Mouse (Mus musculus) bone marrow macrophage, adult 2 months (primary cell): ENCODE measurements around the gene Prodh2. TPM values are rescaled to one million over a fixed set of nuclear protein-coding genes. Genes with fewer than 3 reads are reported as not detected.

ENCODE experiments used
- H3K27ac ChIP-seq: 2 replicates; pipeline ENCODE4 v1.5.1; 2012; ENCODE audit warnings: low read depth, low read length; ENCODE audit not compliant: insufficient read depth
- H3K4me1 ChIP-seq: 2 replicates; pipeline ENCODE4 v1.6.1; 2012; ENCODE audit warnings: low read length; ENCODE audit not compliant: control insufficient read depth, insufficient read depth
- H3K4me3 ChIP-seq: 2 replicates; pipeline ENCODE4 v1.5.1; 2012; ENCODE audit warnings: mild to moderate bottlenecking, low read length, moderate library complexity; ENCODE audit not compliant: insufficient read depth
- CTCF ChIP-seq: IDR thresholded peaks from 2 replicates; pipeline ENCODE4 v1.5.1; 2012; ENCODE audit warnings: low read depth, mild to moderate bottlenecking, low read length, moderate library complexity
- POLR2A ChIP-seq: IDR thresholded peaks from 2 replicates; pipeline ENCODE4 v1.6.1; 2012; ENCODE audit warnings: mild to moderate bottlenecking, low read depth, low read length, borderline replicate concordance
- polyA plus RNA-seq: library from polyadenylated mRNA; stranded (reverse); fragments of >200 nt; gene quantifications from 2 replicates; pipeline ENCODE4 v1.2.4, GENCODE M21; 2012; ENCODE audit not compliant: missing spikeins, insufficient read depth, insufficient read length

Gene Prodh2
- polyA plus RNA-seq, 1 experiment: not detected

GRCm38 (mm10) chr7:30553810-30554584, 60.6 kb downstream of the Prodh2 start:
- TF ChIP-seq POLR2A (no peak), CTCF (no peak)
- peaks cover 11% of the 10 kb centered on the region for H3K4me1 ChIP-seq
- H3K4me3 ChIP-seq: no peak overlapping the region
- no peak overlapping the region for H3K27ac ChIP-seq

- peaks cover 17% of the 10 kb centered on the region for H3K4me1 ChIP-seq
Observed at GRCm38 (mm10) chr7:30556894-30557536, 63.6 kb downstream of the Prodh2 start.

GRCm38 (mm10) chr7:30557901-30558514, 64.6 kb downstream of the Prodh2 start:
- Histone ChIP-seq H3K4me3 (peak overlapping the region; percentile 86), H3K4me1 (peaks cover 17% of the 10 kb centered on the region), H3K27ac (no peak overlapping the region)
- TF ChIP-seq POLR2A (no peak), CTCF (no peak)

More at GRCm38 (mm10) chr7:30556894-30557536, 63.6 kb downstream of the Prodh2 start:
- no peak overlapping the region for H3K27ac ChIP-seq
- TF ChIP-seq CTCF: no peak
- no peak overlapping the region for H3K4me3 ChIP-seq

- Histone ChIP-seq H3K4me3 (peak overlapping the region; percentile 86), H3K27ac (peak overlapping the region; percentile 67), H3K4me1 (peaks cover 12% of the 10 kb centered on the region)
- TF ChIP-seq POLR2A (no peak), CTCF (no peak)
Observed at GRCm38 (mm10) chr7:30558656-30559442, 65.4 kb downstream of the Prodh2 start.

- TF ChIP-seq CTCF: no peak
- no peak for TF ChIP-seq POLR2A
- peaks cover 15% of the 10 kb centered on the region for H3K4me1 ChIP-seq
- peak within 1 kb of the TSS; percentile 67 for H3K27ac ChIP-seq
- H3K4me3 ChIP-seq: peak within 1 kb of the TSS; percentile 86
Observed at GRCm38 (mm10) chr7:30559443-30559954, 66.1 kb downstream of the Prodh2 start, which contains the start of gene Lin37. TSS of gene Lin37 (minus strand) at chr7:30559838.

- Histone ChIP-seq H3K4me3 (no peak overlapping the region), H3K27ac (no peak overlapping the region), H3K4me1 (peaks cover 15% of the 10 kb centered on the region)
- TF ChIP-seq POLR2A (no peak), CTCF (no peak)
Observed at GRCm38 (mm10) chr7:30560296-30560695, 66.9 kb downstream of the Prodh2 start.

GRCm38 (mm10) chr7:30562526-30563116, 69.2 kb downstream of the Prodh2 start:
- TF ChIP-seq POLR2A: no peak
- TF ChIP-seq CTCF: no peak
- Histone ChIP-seq H3K4me3 (peak overlapping the region; percentile 67), H3K27ac (peak overlapping the region; percentile 62), H3K4me1 (peaks cover 15% of the 10 kb centered on the region)

Other genes with a start within 250 kb of the Prodh2 start
- gene Thap8, start 213.5 kb upstream of the Prodh2 start, polyA plus RNA-seq: 0.55 and 1.0 TPM in 2 replicates
- gene Wdr62, start 213.2 kb upstream of the Prodh2 start, polyA plus RNA-seq: 21.4 and 25.8 TPM in 2 replicates
- 0.49 and 1.7 TPM in 2 replicates for gene Clip3, start 201.9 kb upstream of the Prodh2 start, polyA plus RNA-seq
- 32.8 and 39.9 TPM in 2 replicates for gene Alkbh6, start 184.9 kb upstream of the Prodh2 start, polyA plus RNA-seq
- gene Syne4, start 178.8 kb upstream of the Prodh2 start, polyA plus RNA-seq: 1.2 TPM in 1 of 2 replicates, not detected in the other
- not detected in 2 replicates for gene E130208F15Rik, start 171.9 kb upstream of the Prodh2 start, polyA plus RNA-seq
- 4.5 and 4.6 TPM in 2 replicates for gene Sdhaf1, start 169.7 kb upstream of the Prodh2 start, polyA plus RNA-seq
- gene Lrfn3, start 130.8 kb upstream of the Prodh2 start, polyA plus RNA-seq: not detected in 2 replicates
- 3,702 and 3,978 TPM in 2 replicates for gene Tyrobp, start 79.9 kb upstream of the Prodh2 start, polyA plus RNA-seq
- gene Hcst, start 73.8 kb upstream of the Prodh2 start, polyA plus RNA-seq: 53.0 and 56.7 TPM in 2 replicates
- gene Nfkbid, start 71.9 kb upstream of the Prodh2 start, polyA plus RNA-seq: 18.6 and 22.4 TPM in 2 replicates
- gene Aplp1, start 48.1 kb upstream of the Prodh2 start, polyA plus RNA-seq: 2.0 and 2.3 TPM in 2 replicates
- gene Kirrel2, start 35.9 kb upstream of the Prodh2 start, polyA plus RNA-seq: not detected in 2 replicates
- not detected in 2 replicates for gene Nphs1, start 35.3 kb upstream of the Prodh2 start, polyA plus RNA-seq
- 8.4 and 9.5 TPM in 2 replicates for gene Arhgap33, start 41.4 kb downstream of the Prodh2 start, polyA plus RNA-seq
- 12.0 and 14.6 TPM in 2 replicates for gene Hspb6, start 58.6 kb downstream of the Prodh2 start, polyA plus RNA-seq
- gene Proser3, start 58.7 kb downstream of the Prodh2 start, polyA plus RNA-seq: 8.8 and 12.2 TPM in 2 replicates
- 29.6 and 44.3 TPM in 2 replicates for gene Lin37, start 66.2 kb downstream of the Prodh2 start, polyA plus RNA-seq
- gene U2af1l4, start 69.7 kb downstream of the Prodh2 start, polyA plus RNA-seq: 62.1 and 74.5 TPM in 2 replicates
- gene Gm49396, start 69.7 kb downstream of the Prodh2 start, polyA plus RNA-seq: 7.9 and 12.2 TPM in 2 replicates
- 204 and 236 TPM in 2 replicates for gene Psenen, start 70.0 kb downstream of the Prodh2 start, polyA plus RNA-seq
- 1.3 and 2.1 TPM in 2 replicates for gene Igflr1, start 71.8 kb downstream of the Prodh2 start, polyA plus RNA-seq
- 36.2 and 38.4 TPM in 2 replicates for gene Kmt2b, start 95.1 kb downstream of the Prodh2 start, polyA plus RNA-seq
- gene Zbtb32, start 105.3 kb downstream of the Prodh2 start, polyA plus RNA-seq: 0.45 TPM in 1 of 2 replicates, not detected in the other
- gene Upk1a, start 119.2 kb downstream of the Prodh2 start, polyA plus RNA-seq: not detected in 2 replicates
- 553 and 612 TPM in 2 replicates for gene Cox6b1, start 132.5 kb downstream of the Prodh2 start, polyA plus RNA-seq
- not detected in 2 replicates for gene Etv2, start 142.2 kb downstream of the Prodh2 start, polyA plus RNA-seq
- gene Rbm42, start 156.7 kb downstream of the Prodh2 start, polyA plus RNA-seq: 59.6 and 69.7 TPM in 2 replicates
- gene Haus5, start 171.4 kb downstream of the Prodh2 start, polyA plus RNA-seq: 16.8 and 18.7 TPM in 2 replicates
- not detected in 2 replicates for gene Pmis2, start 178.0 kb downstream of the Prodh2 start, polyA plus RNA-seq
- gene 2200002J24Rik, start 205.3 kb downstream of the Prodh2 start, polyA plus RNA-seq: not detected in 2 replicates
- not detected in 2 replicates for gene Atp4a, start 218.6 kb downstream of the Prodh2 start, polyA plus RNA-seq
- gene Tmem147, start 235.9 kb downstream of the Prodh2 start, polyA plus RNA-seq: 74.6 and 80.3 TPM in 2 replicates